Mouse (Mus musculus) lung, postnatal 0 days (tissue): ENCODE results near the gene Tmprss7.

Experiments
- CTCF ChIP-seq: IDR thresholded peaks from 2 replicates; pipeline ENCODE4 v1.5.1; 2016; ENCODE audit warnings: antibody characterized with exemption, mild to moderate bottlenecking
- EP300 ChIP-seq: IDR thresholded peaks from 2 replicates; pipeline ENCODE4 v1.6.1; 2016; ENCODE audit warnings: antibody characterized with exemption, mild to moderate bottlenecking, control low read depth

GRCm38 (mm10) chr16:45653009-45653933, 40.2 kb downstream of the Tmprss7 start:
- peak; percentile 17; the same call in 1 of the 2 replicates for TF ChIP-seq CTCF
- TF ChIP-seq EP300: no peak
